Mouse (Mus musculus) megakaryocyte progenitor cell, adult 5-6 weeks (primary cell): Measurements from ENCODE around the gene Ctnnd1. TPM values are rescaled to one million over a fixed set of nuclear protein-coding genes. Genes with fewer than 3 reads are reported as not detected.

ENCODE experiments used
- ATAC-seq: replicated peaks from 2 replicates; pipeline ENCODE4 v1.8.0; 2016; ENCODE audit warnings: mild to moderate bottlenecking, moderate TSS enrichment, inconsistent platforms; ENCODE audit not compliant: poor library complexity
- total RNA-seq, 2 experiments: library from RNA; stranded (forward) in 1 of 2; stranded (reverse) in 1 of 2; fragments of 157-497, 149-512 nt in 1 of 2; fragments of 200-1000 nt in 1 of 2; gene quantifications; 2 replicates each; pipeline versions ENCODE4 v1.2.3 to v1.2.4; 2015 to 2017

The Ctnnd1 gene
- total RNA-seq, 2 experiments from 2014 or later = 18.4 to 26.8 TPM

GRCm38 (mm10) chr2:84617637-84618515 lies 32.7 kb downstream of the Ctnnd1 start:
- peak; percentile 95 for ATAC-seq

- no peak for ATAC-seq
Measured at GRCm38 (mm10) chr2:84612764-84613163, 37.8 kb downstream of the Ctnnd1 start.

GRCm38 (mm10) chr2:84607842-84608241 lies 42.7 kb downstream of the Ctnnd1 start:
- ATAC-seq = no peak

- ATAC-seq = peak; percentile 55; the same call in 1 of the 2 replicates
Measured at GRCm38 (mm10) chr2:84600977-84601376, 49.6 kb downstream of the Ctnnd1 start.

GRCm38 (mm10) chr2:84599270-84599888 lies 51.2 kb downstream of the Ctnnd1 start:
- no peak for ATAC-seq

GRCm38 (mm10) chr2:84597123-84597522 lies 53.4 kb downstream of the Ctnnd1 start:
- no peak for ATAC-seq

GRCm38 (mm10) chr2:84592801-84593200 lies 57.8 kb downstream of the Ctnnd1 start:
- ATAC-seq = peak; percentile 83

- ATAC-seq = no peak
Measured at GRCm38 (mm10) chr2:84585700-84586099, 64.9 kb downstream of the Ctnnd1 start.

GRCm38 (mm10) chr2:84582286-84582685 lies 68.3 kb downstream of the Ctnnd1 start:
- ATAC-seq = no peak

GRCm38 (mm10) chr2:84581208-84581607 lies 69.4 kb downstream of the Ctnnd1 start:
- ATAC-seq = peak; percentile 71; the same call in 1 of the 2 replicates

- ATAC-seq = no peak
Measured at GRCm38 (mm10) chr2:84579311-84579710, 71.3 kb downstream of the Ctnnd1 start.

- ATAC-seq = no peak
Measured at GRCm38 (mm10) chr2:84574130-84574529, 76.4 kb downstream of the Ctnnd1 start.

- peak; percentile 72 for ATAC-seq
Measured at GRCm38 (mm10) chr2:84556888-84557514, 93.6 kb downstream of the Ctnnd1 start.

- no peak for ATAC-seq
Measured at GRCm38 (mm10) chr2:84551390-84552100, 99.0 kb downstream of the Ctnnd1 start.

Other genes with a start within 250 kb of the Ctnnd1 start
- gene Calcrl, start 225.4 kb downstream of the Ctnnd1 start, total RNA-seq (2015) = 11.1 and 17.5 TPM in 2 replicates
- gene Calcrl, start 225.4 kb downstream of the Ctnnd1 start, total RNA-seq (2017) = 41.4 and 51.3 TPM in 2 replicates
- 68.1 and 70.0 TPM in 2 replicates for gene Tfpi, start 174.0 kb downstream of the Ctnnd1 start, total RNA-seq (2015)
- gene Tfpi, start 174.0 kb downstream of the Ctnnd1 start, total RNA-seq (2017) = 56.1 and 62.7 TPM in 2 replicates
- not detected in 2 replicates for gene Btbd18, start 8.3 kb upstream of the Ctnnd1 start, total RNA-seq (2015)
- gene Btbd18, start 8.3 kb upstream of the Ctnnd1 start, total RNA-seq (2017) = not detected in 2 replicates
- 251 and 263 TPM in 2 replicates for gene Selenoh, start 20.0 kb upstream of the Ctnnd1 start, total RNA-seq (2015)
- 122 and 127 TPM in 2 replicates for gene Selenoh, start 20.0 kb upstream of the Ctnnd1 start, total RNA-seq (2017)
- gene Gm28635, start 27.3 kb upstream of the Ctnnd1 start, total RNA-seq (2015) = not detected in 2 replicates
- 0.44 TPM in 1 of 2 replicates, not detected in the other for gene Gm28635, start 27.3 kb upstream of the Ctnnd1 start, total RNA-seq (2017)
- 30.8 and 40.2 TPM in 2 replicates for gene Med19, start 27.6 kb upstream of the Ctnnd1 start, total RNA-seq (2015)
- 21.4 and 26.4 TPM in 2 replicates for gene Med19, start 27.6 kb upstream of the Ctnnd1 start, total RNA-seq (2017)
- 75.6 and 78.6 TPM in 2 replicates for gene Tmx2, start 28.4 kb upstream of the Ctnnd1 start, total RNA-seq (2015)
- 48.1 and 51.0 TPM in 2 replicates for gene Tmx2, start 28.4 kb upstream of the Ctnnd1 start, total RNA-seq (2017)
- 44.0 and 46.1 TPM in 2 replicates for gene Zdhhc5, start 64.4 kb upstream of the Ctnnd1 start, total RNA-seq (2015)
- 29.1 and 30.6 TPM in 2 replicates for gene Zdhhc5, start 64.4 kb upstream of the Ctnnd1 start, total RNA-seq (2017)
- gene Clp1, start 76.6 kb upstream of the Ctnnd1 start, total RNA-seq (2015) = 42.5 and 44.7 TPM in 2 replicates
- gene Clp1, start 76.6 kb upstream of the Ctnnd1 start, total RNA-seq (2017) = 37.3 and 43.5 TPM in 2 replicates
- gene Ypel4, start 83.3 kb upstream of the Ctnnd1 start, total RNA-seq (2015) = 0.07 and 0.12 TPM in 2 replicates
- 0.27 TPM in 1 of 2 replicates, not detected in the other for gene Ypel4, start 83.3 kb upstream of the Ctnnd1 start, total RNA-seq (2017)
- gene Gm19426, start 92.9 kb upstream of the Ctnnd1 start, total RNA-seq (2015) = 0.39 TPM in 1 of 2 replicates, not detected in the other
- not detected in 2 replicates for gene Gm19426, start 92.9 kb upstream of the Ctnnd1 start, total RNA-seq (2017)
- gene Serping1, start 124.7 kb upstream of the Ctnnd1 start, total RNA-seq (2015) = 0.22 TPM in 1 of 2 replicates, not detected in the other
- not detected in 2 replicates for gene Serping1, start 124.7 kb upstream of the Ctnnd1 start, total RNA-seq (2017)
- 9.6 and 11.2 TPM in 2 replicates for gene Ube2l6, start 148.1 kb upstream of the Ctnnd1 start, total RNA-seq (2015)
- gene Ube2l6, start 148.1 kb upstream of the Ctnnd1 start, total RNA-seq (2017) = 8.5 and 12.7 TPM in 2 replicates
- not detected in 2 replicates for gene Smtnl1, start 171.9 kb upstream of the Ctnnd1 start, total RNA-seq (2015)
- gene Smtnl1, start 171.9 kb upstream of the Ctnnd1 start, total RNA-seq (2017) = 0.24 TPM in 1 of 2 replicates, not detected in the other
- gene Timm10, start 176.2 kb upstream of the Ctnnd1 start, total RNA-seq (2015) = 40.2 and 55.6 TPM in 2 replicates
- gene Timm10, start 176.2 kb upstream of the Ctnnd1 start, total RNA-seq (2017) = 39.6 and 46.2 TPM in 2 replicates
- 25.7 and 33.4 TPM in 2 replicates for gene Slc43a1, start 188.1 kb upstream of the Ctnnd1 start, total RNA-seq (2015)
- gene Slc43a1, start 188.1 kb upstream of the Ctnnd1 start, total RNA-seq (2017) = 14.2 and 15.0 TPM in 2 replicates
- not detected in 2 replicates for gene Rtn4rl2, start 235.9 kb upstream of the Ctnnd1 start, total RNA-seq (2015)
- not detected in 2 replicates for gene Rtn4rl2, start 235.9 kb upstream of the Ctnnd1 start, total RNA-seq (2017)